Mouse (Mus musculus): ENCODE results near the gene Ntn5.
"Not testable (repeated sequence)": the region's sequence is repeated elsewhere in the genome, so short reads cannot be mapped to it uniquely, and the experiment has no call there.

The Ntn5 gene

GRCm38 (mm10) chr7:45660746-45661478 is 22.9 kb upstream of the Ntn5 start:
- no peak for DNase-seq (ENCODE audit: low spot score)

GRCm38 (mm10) chr7:45661702-45662101 is 22.1 kb upstream of the Ntn5 start:
- DNase-seq (ENCODE audit: low spot score), result not testable (repeated sequence)

GRCm38 (mm10) chr7:45665303-45666138 is 18.3 kb upstream of the Ntn5 start:
- no peak for DNase-seq (ENCODE audit: low spot score)

GRCm38 (mm10) chr7:45666161-45666560 is 17.7 kb upstream of the Ntn5 start, which contains the start of gene Fut2:
Gene Fut2, minus strand, starts transcription at chr7:45666394.
- no peak for DNase-seq (ENCODE audit: low spot score)

DNA sequence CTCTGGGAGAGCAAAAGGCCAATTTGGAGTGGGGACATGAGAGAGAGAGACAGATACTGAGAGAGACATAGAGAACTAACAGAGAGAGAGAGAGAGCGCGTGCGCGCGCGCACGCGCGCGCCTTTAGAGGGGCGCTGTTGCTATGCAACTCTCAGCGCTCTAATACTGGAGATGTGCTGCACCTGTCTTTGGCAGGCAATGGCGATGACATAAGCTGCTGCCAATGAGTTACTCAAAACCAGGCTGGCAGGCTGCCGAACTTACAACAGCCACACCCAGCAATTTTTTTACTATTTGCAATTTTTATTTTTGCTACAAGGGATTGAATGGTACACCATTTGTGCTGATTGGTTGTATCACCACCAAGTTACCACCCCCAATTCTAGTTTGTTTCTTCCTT is 16.1 kb upstream of the Ntn5 start:
- no peak for DNase-seq (ENCODE audit: low spot score)

GRCm38 (mm10) chr7:45668921-45669320 is 14.9 kb upstream of the Ntn5 start:
- DNase-seq (ENCODE audit: low spot score), result no peak

GRCm38 (mm10) chr7:45677627-45678295 is 6.1 kb upstream of the Ntn5 start:
- no peak for DNase-seq (ENCODE audit: low spot score)

DNA sequence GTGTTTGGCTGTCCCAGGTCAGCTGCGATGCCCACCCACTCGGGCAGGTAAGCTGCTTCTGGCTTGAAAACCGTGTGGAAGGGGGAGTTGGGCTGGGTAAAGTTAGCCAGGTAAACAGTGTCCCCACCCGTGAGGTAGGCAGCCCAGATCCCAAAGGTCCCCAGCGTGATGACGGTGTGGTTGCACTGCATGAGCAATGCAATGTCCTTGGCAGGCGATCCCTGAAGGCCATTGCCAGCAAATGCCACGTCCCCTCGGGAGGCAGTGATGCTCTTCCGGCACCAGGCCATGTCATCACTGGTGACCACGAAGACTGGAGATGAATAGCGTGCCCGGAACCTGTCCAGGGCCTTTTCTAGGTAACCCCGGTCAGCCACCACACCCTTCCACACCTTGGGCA is 5.3 kb upstream of the Ntn5 start:
- DNase-seq (ENCODE audit: low spot score), result no peak

- DNase-seq (ENCODE audit: low spot score), result no peak
These were observed 3.7 kb upstream of the Ntn5 start for GRCm38 (mm10) chr7:45679966-45680621.

GRCm38 (mm10) chr7:45681046-45681736 is 2.6 kb upstream of the Ntn5 start:
- DNase-seq (ENCODE audit: low spot score), result no peak

DNA sequence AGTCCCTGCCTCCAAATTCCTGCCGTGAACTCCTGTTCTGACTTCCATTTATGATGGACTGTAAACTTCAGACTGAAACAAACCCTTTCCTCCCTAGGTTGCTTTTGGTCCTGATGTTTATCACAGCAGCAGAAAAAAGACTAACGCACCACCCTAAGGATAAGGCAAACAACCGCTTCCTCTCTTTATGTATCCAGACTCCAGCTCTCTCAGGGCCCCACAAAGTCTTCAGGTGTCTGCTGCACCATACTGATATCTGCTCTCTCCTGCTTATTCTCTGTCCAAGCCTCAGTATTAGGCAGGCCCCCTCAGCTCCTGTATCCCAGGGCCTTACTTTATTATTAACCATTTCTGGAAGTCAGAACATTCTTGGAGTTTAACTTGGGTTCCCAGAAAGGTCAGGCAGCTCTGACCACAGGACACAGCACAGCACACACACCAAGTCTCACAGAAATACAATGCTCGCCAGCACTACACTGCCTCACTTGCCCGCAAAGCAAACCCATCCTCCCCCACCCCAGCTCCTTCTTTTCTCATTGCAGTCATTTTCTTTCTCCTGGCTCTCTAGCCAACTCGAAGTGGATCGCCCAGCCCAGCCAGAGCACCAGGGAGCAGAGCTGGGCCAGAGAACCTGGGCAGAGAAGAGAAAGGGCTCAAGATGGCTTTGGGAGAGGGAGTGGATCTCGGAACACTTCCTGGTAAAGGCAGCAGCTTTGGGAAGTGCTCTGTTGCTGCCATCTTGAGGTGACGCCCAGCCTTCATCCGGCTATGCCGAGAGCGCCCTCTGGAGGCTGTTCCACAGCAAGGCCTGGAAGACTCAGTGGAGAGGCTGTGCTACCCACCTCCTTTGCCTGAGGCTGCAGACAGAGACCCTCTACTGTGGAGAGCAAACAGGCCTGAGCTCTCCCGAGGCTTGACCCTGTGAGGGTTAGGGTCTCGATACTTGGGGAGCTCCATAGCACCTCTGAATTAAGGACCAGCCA is 1.4 kb upstream of the Ntn5 start:
- peak; percentile 81 for DNase-seq (ENCODE audit: low spot score)

DNA sequence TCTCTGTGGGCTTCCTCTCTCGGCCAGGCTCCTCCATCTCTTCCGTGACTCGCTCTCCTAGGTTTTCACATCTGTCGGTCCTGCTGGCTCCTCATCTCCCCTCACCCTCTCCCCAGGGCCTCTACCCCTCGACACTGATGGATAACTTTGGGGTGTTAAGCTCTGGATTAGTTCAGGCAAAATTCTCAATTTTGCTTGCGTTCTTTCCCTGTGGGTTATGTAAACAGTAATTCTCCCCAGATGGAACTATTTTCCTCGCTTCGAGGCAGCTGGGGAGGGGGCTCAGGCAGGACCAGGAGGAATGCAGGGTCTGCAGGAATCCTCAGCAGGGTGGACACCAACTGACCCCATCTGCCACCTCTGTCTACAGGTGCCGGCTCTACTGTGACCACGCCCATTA is 2.0 kb downstream of the Ntn5 start:
- no peak for DNase-seq (ENCODE audit: low spot score)

GRCm38 (mm10) chr7:45686841-45687240 is 3.0 kb downstream of the Ntn5 start:
- DNase-seq (ENCODE audit: low spot score), result no peak

DNA sequence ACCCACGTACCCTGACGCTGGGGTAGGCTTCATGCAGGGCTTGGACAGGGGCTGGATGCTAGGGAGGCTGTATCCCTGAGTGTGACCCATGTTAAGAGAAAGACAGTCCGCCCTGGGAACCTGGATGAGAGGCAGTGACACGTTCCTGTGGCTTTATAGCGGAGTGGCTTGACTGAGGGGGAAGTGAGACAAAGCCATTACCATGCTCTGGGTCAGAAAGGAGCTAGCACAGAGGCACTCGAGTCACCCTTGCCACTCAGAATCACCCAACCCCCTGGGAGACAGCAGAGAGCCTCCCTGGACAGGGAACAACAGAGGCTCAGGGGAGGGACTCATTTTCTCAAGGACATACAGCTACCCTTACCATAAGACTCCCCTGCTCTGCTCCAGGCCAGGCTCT is 5.3 kb downstream of the Ntn5 start:
- no peak for DNase-seq (ENCODE audit: low spot score)

DNA sequence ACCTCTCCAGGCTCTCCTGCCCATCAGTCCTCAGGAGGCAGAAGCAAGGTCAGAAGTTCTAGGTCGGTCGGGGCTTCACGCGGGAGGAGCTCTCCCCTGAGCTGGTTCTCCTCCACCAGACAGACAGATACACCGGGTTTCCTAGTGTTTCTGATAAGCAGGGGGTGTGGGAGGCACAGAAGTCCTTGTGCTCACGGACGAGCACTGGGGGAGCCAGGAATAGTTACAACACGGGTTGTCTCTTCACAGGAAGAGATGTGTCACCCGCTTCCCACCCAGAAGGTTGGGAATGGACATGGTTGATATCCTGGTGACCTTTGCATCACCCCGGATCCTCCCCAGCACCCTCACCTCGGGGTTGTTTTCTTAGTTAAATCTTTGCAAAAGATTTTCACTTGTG is 6.0 kb downstream of the Ntn5 start:
- no peak for DNase-seq (ENCODE audit: low spot score)

- no peak for DNase-seq (ENCODE audit: low spot score)
These were observed 8.5 kb downstream of the Ntn5 start for GRCm38 (mm10) chr7:45692364-45692763.

- no peak for DNase-seq (ENCODE audit: low spot score)
These were observed 10.2 kb downstream of the Ntn5 start, which contains the start of gene Sec1 for GRCm38 (mm10) chr7:45693921-45694591. Gene Sec1, minus strand, starts transcription at chr7:45694402.

DNA sequence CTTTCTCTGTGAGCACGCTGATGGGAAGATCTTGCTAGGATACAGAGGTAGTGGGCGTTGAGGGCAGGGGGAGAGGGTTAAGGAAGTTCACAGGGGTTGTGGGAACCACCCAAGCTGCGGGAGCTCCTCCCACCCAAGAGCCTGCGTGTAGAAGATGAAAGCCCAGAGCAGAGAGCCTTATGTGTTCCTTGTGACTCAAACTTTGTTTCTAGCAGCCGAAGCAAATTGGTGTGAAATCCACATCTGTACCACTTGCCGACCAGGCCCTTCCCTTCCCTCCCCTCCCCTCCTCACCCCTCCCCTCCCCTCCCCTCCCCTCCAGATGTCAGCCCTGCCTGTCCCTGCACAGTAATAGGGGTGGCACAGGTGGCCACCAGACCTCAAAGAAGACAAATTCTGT is 11.3 kb downstream of the Ntn5 start:
- no peak for DNase-seq (ENCODE audit: low spot score)

- DNase-seq (ENCODE audit: low spot score), result no peak
These were observed 14.1 kb downstream of the Ntn5 start for GRCm38 (mm10) chr7:45697894-45698293.
